Mouse (Mus musculus): ENCODE measurements around the gene Mapk8ip1. TPM values are rescaled to one million over a fixed set of nuclear protein-coding genes. Genes with fewer than 3 reads are reported as not detected.

The Mapk8ip1 gene
- total RNA-seq, 2 experiments from 2014 or later, result 24.1 to 27.2 TPM

Small RNA genes within 50 kb of the gene (microRNA-seq; reads per million reads assigned to microRNA genes)
- 0 to 0.32 reads per million in 2 experiments for gene Mir7000

Other genes with a start within 250 kb of the Mapk8ip1 start
- 10 to 100 TPM; 19.0 to 22.2 TPM for gene Pex16, start 26.6 kb downstream of the Mapk8ip1 start, total RNA-seq (2021)
- gene Large2, start 26.4 kb downstream of the Mapk8ip1 start, total RNA-seq (2021), result under 1 TPM; 0.40 to 0.70 TPM
- gene 1700029I15Rik, start 18.7 kb downstream of the Mapk8ip1 start, total RNA-seq (2021), result 1 to 10 TPM in 1 of 2 experiments, under 1 TPM in 1; 0.80 to 1.9 TPM
- 10 to 100 TPM; 35.7 to 42.7 TPM for gene Cry2, start 32.8 kb upstream of the Mapk8ip1 start, total RNA-seq (2021)
- 1 to 10 TPM; 5.9 to 6.7 TPM for gene Slc35c1, start 59.3 kb upstream of the Mapk8ip1 start, total RNA-seq (2021)
- gene Chst1, start 198.4 kb upstream of the Mapk8ip1 start, total RNA-seq (2021), result 1 to 10 TPM; 4.9 to 6.1 TPM

Measured in gastrocnemius, postnatal 10 days (tissue).